Mouse (Mus musculus): ENCODE measurements around the gene Stat3.

The Stat3 gene

DNA sequence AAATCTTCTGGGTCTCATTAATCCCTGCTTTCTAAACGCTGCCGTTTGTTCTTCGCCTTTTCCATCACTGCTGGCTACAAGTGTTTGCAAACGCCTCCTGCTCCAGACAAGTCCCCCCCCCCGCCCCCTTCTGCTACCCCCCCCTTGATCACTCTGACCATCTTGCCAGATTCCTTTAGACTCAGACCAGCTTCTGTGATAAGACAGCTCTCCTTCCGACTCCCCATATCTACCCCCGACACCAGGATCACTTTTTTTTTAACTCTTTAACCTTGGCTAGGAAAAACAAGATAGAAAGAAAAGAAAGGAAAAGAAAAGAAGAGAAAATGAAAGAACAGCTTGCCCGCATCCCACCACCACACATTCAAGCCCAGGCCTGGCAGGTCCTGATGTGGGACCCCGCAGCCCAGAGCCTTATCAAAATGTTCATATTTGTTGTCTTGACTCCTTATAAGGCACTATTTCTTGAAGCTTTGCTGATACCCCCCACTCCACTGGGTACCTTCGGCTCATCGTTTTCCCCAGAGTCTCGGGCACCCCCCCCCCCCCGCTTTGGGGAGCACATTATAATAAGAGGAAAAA, 89.8 kb downstream of the Stat3 start:
- DNase-seq: no peak

DNA sequence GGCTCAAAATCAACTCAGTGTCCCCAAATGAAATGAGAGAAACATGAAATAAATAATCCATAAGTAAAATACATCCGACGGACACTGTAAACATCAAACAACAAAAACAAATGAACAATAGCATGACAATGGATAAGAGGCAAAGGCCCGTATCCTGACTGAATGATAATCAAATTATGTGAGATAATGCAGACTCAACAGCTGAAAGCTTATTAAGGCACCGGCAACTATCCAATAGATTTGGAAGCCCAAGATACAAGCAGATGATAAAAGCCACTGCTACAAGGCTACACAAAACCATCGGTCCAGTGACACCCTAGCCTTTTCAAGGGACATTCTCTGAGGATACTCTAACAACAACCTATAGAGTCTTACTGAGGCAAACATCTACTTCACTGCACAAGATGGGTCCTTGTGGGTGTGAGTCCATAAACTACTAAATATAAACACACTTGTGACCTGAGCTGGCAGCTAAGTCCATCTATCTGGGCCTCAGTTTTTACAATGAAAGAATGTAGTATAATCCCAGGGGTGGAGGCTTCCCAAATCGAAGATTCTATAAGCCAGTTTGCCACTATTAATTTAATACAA, 90.5 kb downstream of the Stat3 start:
- DNase-seq: no peak

DNA sequence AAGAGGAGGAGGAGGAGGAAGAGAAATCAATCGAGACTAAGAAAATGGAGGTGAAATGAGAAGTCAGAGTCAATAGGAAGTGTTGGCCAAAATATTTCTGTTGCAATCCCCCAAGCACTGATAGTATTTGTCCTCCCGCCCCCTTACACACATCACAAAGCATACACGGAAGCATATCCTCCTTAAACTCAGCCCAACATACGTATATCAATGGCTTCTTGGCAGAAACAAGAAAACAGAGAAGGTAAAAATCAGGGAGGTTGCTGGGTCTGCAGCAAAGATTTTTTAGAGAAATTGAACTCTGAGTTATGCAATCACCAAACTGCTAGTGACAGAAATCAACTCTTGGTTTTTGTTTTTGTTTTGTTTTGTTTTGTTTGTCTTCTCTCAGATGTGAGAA, 91.3 kb downstream of the Stat3 start:
- no peak for DNase-seq

DNA sequence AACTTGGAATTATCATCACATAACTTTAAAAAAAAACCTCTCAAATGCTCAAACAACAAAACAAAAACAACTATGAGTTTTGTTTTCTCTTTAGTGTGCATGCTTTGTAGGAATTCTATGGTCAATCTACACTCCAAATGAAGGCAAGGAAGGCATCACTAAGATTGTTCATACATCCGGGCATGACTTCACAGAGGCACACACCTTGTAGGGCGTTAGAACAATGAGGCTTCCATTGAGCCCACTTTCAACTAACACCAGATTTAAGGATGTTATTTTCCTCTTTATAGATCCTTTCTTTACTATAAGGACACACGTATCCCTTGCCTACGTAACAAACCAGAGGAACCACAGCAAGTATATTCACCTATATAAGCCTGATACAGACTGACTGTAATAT, 91.8 kb downstream of the Stat3 start:
- DNase-seq: no peak

DNA sequence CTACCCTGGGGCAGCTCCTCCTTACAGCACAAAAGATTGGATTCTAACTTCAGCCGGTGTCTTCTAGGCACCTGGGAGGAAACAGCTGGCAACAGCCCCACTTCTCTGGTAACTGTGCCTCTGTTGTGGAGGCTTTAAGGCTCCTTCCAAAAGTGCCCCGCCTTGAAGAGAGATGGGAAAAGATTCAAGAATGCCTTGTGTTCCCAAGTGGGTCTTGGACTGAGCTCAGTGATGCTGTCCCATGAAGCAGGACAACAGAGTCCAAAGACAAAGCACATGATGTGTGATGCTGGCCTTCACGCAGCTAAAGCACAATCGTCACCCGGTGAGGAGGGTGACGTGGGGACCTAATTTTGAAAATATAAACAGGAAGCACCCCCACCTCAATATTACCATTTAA, 93.5 kb downstream of the Stat3 start:
- DNase-seq: no peak

DNA sequence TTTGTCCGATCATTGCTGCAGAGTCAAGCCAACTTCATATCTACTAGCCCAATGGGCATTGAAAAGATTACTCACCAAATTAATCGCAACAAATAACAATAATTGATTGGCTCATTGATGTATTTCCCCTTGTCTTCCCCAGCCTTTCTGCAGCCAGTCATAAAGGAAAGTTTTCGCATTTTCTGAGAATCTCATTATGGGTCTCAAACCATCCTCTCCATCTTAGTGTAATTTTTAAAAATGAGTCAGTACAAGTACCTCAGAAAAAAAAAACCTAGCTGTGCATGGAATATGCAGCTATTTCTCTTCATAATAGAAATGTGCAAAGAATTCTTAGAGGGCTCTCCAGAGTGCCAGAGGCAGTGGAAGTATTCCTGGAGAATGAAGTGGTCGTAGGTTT, 95.2 kb downstream of the Stat3 start:
- DNase-seq: no peak

DNA sequence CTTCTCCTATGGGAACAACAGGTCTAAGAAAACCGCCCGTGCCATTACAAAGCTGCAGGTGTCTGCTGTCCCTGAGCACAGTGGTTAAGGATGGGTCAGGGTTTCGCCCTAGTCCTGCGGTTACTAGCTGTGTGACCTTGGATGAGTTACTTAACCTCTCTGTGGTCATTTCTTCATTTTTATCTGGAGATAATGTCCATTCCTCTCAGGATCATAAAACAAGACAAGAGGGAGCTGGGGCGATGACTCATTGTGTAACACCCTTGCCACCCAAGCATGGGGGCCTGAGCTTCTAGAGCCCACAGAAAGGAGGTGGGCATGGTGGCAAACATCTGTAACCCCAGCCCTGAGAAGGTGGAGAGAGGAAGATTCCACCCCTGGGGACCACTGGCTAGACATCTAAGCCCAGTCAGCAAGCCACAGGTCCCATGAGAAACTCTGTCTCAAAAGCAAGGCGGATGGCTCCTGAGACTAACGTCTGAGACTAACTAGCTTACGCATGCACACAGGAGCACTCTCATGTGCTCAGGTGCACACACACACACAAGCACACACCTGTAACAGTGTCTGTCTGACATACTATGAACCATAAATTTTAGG, 96.2 kb downstream of the Stat3 start:
- DNase-seq: no peak

DNA sequence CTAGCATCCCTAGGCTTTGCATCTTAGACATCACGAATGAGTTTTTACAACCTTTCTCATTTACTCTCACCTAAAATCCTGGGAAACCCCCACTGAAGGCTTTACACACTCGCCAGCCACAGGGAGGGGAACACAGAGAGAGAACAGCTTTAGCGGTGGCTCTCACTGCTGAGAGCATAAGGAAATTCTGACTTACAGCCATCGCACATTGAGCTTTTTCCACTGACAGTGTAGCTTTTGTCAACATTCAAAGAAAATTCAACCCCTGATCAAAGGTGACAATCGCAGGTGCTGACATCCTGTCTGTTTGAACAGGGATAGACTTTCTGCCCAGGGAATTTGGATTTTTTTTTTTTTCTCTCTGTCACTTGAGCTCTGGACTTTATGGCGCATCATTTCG, 97.3 kb downstream of the Stat3 start:
- DNase-seq: no peak

DNA sequence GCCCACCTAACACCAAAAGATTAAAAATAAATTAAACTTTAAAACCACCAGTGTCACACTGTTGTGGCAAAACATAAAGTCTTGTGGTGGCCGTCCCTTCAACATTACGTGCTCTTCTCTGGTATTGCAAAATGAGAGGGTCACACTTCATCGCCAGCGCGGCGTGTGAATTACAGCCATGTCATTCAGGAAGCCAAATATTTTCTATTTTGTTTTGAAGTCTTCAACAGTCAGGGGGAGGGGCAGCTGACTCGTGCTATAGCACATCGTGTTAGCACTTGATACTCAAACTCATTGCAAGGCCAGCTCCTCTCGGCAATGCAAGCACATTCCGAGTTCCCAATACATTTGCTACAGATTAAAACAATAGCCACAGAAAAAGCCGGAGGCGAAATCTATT, 98.5 kb downstream of the Stat3 start:
- no peak for DNase-seq

DNA sequence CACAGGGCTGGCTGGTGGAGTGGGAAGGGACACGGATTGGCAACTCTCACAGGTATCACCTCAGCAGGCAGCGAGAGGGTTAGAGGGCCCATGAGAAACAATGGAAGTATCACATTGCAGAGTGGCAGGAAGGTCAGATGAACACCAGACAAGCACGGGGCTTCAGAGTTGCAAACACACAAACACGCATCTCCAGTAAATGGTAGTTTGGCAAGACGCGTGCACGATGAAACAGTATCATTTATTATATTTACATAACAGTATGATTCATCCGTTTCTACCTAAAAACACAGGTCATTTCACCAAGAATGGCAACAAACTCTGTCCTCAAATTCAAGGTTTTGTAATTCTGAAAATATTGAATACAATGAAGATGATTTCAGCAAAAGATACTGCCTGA, 99.8 kb downstream of the Stat3 start:
- no peak for DNase-seq

DNA sequence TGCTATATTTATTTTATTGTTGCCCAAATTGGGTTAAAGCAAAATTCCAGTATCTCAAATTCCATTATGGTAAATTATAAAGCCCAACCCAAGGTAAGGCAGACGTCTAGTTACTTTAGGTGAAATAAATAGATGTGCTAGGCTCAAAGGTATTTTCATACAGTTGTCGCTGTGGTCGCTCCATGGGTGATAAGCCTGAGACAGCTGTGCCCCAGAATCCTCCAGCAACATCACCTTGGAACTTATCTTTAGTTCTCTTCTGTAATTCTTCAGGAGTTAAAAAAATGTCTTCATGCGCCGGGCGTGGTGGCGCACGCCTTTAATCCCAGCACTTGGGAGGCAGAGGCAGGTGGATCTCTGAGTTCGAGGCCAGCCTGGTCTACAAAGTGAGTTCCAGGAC, 100.4 kb downstream of the Stat3 start:
- DNase-seq: no peak

DNA sequence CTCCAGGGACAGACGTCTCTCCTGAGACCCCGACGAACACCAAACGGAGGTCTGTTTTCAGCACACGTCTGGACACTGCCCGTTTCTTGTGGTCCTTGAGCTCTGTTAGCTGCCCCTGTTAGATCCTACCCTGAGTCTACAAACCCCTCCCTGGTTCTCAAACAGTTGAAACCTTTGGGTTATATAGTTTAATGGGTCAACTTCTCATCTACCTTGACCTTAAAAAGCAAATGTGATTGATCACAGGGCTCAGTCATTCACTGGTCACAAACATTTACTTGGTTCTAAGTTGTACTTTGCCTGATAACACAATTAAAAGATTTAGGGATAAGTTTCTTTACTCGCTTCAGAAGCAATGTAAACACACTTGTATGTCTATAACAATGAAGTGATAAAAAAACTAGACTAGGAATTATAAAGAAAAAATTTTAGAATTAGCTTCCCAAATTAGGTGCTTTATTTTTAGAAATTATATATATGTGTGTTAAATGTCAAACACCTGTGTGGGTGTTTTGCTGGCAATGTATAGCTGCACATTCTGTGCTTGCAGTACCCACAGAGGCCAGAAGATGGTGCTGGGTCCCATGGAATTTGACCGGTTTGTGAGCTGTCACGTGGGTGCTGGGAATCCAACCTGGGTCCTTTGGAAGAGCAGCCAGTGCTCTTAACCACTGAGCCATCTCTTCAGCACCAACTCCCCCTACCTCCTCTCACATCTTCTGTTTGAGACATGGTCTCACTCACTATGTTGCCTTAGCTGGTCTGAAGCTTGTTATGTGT, 102.2 kb downstream of the Stat3 start:
- DNase-seq: no peak
